In genomic region chr6:53879567-53879966, GRCm38 (mm10) we compare ENCODE assay signal across 23 mouse cellular contexts. TPM values are rescaled to one million over a fixed set of nuclear protein-coding genes. Genes with fewer than 3 reads are reported as not detected.
DNase-seq lines count a peak whose midpoint lies in the region; ATAC-seq and TF ChIP-seq lines count a peak whose summit lies in the region.
"Had no signal": no experiment of that assay in that cellular context is flagged by ENCODE, and none has a peak within 500 bp of the region (broad histone marks: within the 10 kb centered on the region; RNA-seq: fewer than 3 reads in every experiment).

No protein-coding gene starts in this region.

- no peak for DNase-seq in embryonic facial prominence, embryonic 10.5 days (ENCODE audit: low spot score)
- peak; percentile 8 for DNase-seq in kidney, adult 9 months
- no peak for DNase-seq in kidney, adult 18-20 months
- DNase-seq in midbrain, postnatal 0 days (ENCODE audit: low spot score): no peak
- no peak for DNase-seq in right cerebral cortex, postnatal 14 days
- DNase-seq in B cell, adult 2 months: no peak
- DNase-seq: adrenal gland, adult 8-10 months; cerebellum, adult 9-11 months; kidney, postnatal 25 days; left cerebral cortex, postnatal 4 days; lung, adult 18-20 months; spleen, adult 18-20 months; thymus, postnatal 36 days had no signal

- H3K36me3 ChIP-seq in embryonic facial prominence, embryonic 15.5 days: no peaks in the 10 kb centered on the region
- no peaks in the 10 kb centered on the region for H3K36me3 ChIP-seq in embryonic facial prominence, embryonic 10.5 days (replicated peaks)
- H3K36me3 ChIP-seq in midbrain, embryonic 13.5 days: no peaks in the 10 kb centered on the region
- H3K36me3 ChIP-seq in midbrain, postnatal 0 days (ENCODE audit: insufficient read depth, low read length): no peaks in the 10 kb centered on the region
- H3K36me3 ChIP-seq: embryonic facial prominence, embryonic 13.5 days; hindbrain, embryonic 13.5 days; midbrain, embryonic 12.5 days had no signal

- no peaks in the 10 kb centered on the region for H3K27me3 ChIP-seq in embryonic facial prominence, embryonic 15.5 days
- H3K27me3 ChIP-seq in embryonic facial prominence, embryonic 10.5 days (replicated peaks; ENCODE audit: low read depth, poor library complexity, severe bottlenecking): no peaks in the 10 kb centered on the region; the same call in 1 of the 2 replicates
- 0 out of 2 replicates have a peak, but pooled peaks cover 3% of the 10 kb centered on the region for H3K27me3 ChIP-seq in midbrain, embryonic 13.5 days
- no peaks in the 10 kb centered on the region for H3K27me3 ChIP-seq in midbrain, postnatal 0 days (ENCODE audit: insufficient read depth, low read length)
- H3K27me3 ChIP-seq: embryonic facial prominence, embryonic 13.5 days; hindbrain, embryonic 13.5 days; midbrain, embryonic 12.5 days had no signal

- WGBS in embryonic facial prominence, embryonic 15.5 days: 74% methylated on average over 8 of the region's 8 CpGs
- 92% methylated on average over 8 of the region's 8 CpGs for WGBS in embryonic facial prominence, embryonic 10.5 days
- WGBS in midbrain, embryonic 13.5 days: 92% methylated on average over 8 of the region's 8 CpGs
- 95% methylated on average over 8 of the region's 8 CpGs for WGBS in midbrain, postnatal 0 days

- H3K4me2 ChIP-seq in embryonic facial prominence, embryonic 15.5 days (replicated peaks): no peak overlapping the region
- no peak overlapping the region for H3K4me2 ChIP-seq in midbrain, embryonic 13.5 days (replicated peaks)
- no peak overlapping the region for H3K4me2 ChIP-seq in midbrain, postnatal 0 days (ENCODE audit: low read depth, low read length, poor library complexity, severe bottlenecking)
- H3K4me2 ChIP-seq: embryonic facial prominence, embryonic 13.5 days; hindbrain, embryonic 13.5 days; liver, embryonic 11.5 days; midbrain, embryonic 12.5 days had no signal

- no peak overlapping the region for H3K9ac ChIP-seq in embryonic facial prominence, embryonic 15.5 days
- H3K9ac ChIP-seq in midbrain, embryonic 13.5 days (replicated peaks): no peak overlapping the region
- H3K9ac ChIP-seq in midbrain, postnatal 0 days (replicated peaks; ENCODE audit: low read length, poor library complexity, severe bottlenecking): no peak overlapping the region
- H3K9ac ChIP-seq: embryonic facial prominence, embryonic 13.5 days; hindbrain, embryonic 13.5 days; midbrain, embryonic 12.5 days had no signal

- H3K27ac ChIP-seq in embryonic facial prominence, embryonic 15.5 days (replicated peaks): 0 out of 2 replicates have a peak overlapping the region, but pooled peaks have one; percentile 34
- no peak overlapping the region for H3K27ac ChIP-seq in embryonic facial prominence, embryonic 10.5 days (replicated peaks)
- peak overlapping the region; percentile 3; the same call in 1 of the 2 replicates for H3K27ac ChIP-seq in midbrain, embryonic 13.5 days
- no peak overlapping the region for H3K27ac ChIP-seq in midbrain, postnatal 0 days (ENCODE audit: low read depth, low read length)
- H3K27ac ChIP-seq: embryonic facial prominence, embryonic 13.5 days; hindbrain, embryonic 13.5 days; macrophage; midbrain, embryonic 12.5 days had no signal

- ATAC-seq in embryonic facial prominence, embryonic 15.5 days (ENCODE audit: insufficient number of reproducible peaks, low FRiP score, low TSS enrichment, low read depth): no peak
- ATAC-seq in midbrain, embryonic 13.5 days: no peak
- ATAC-seq in midbrain, postnatal 0 days (ENCODE audit: low FRiP score): no peak
- ATAC-seq: CD4-positive, CD25-positive, alpha-beta regulatory T cell, adult 4 months; Patski had no signal

- H3K4me3 ChIP-seq in embryonic facial prominence, embryonic 15.5 days (replicated peaks): no peak overlapping the region
- H3K4me3 ChIP-seq in embryonic facial prominence, embryonic 10.5 days: no peak overlapping the region
- no peak overlapping the region for H3K4me3 ChIP-seq in midbrain, embryonic 13.5 days (replicated peaks)
- H3K4me3 ChIP-seq in midbrain, postnatal 0 days (ENCODE audit: low read depth, low read length): no peak overlapping the region
- H3K4me3 ChIP-seq: embryonic facial prominence, embryonic 13.5 days; hindbrain, embryonic 13.5 days; left cerebral cortex, adult 2 months; midbrain, embryonic 12.5 days had no signal

- no peak for TF ChIP-seq CTCF in midbrain, postnatal 0 days (IDR thresholded peaks at IDR 0.05)

- peaks cover 13% of the 10 kb centered on the region for H3K4me1 ChIP-seq in embryonic facial prominence, embryonic 15.5 days
- H3K4me1 ChIP-seq in embryonic facial prominence, embryonic 10.5 days: peaks cover 49% of the 10 kb centered on the region
- H3K4me1 ChIP-seq in midbrain, embryonic 13.5 days (replicated peaks): peaks cover 15% of the 10 kb centered on the region
- H3K4me1 ChIP-seq in midbrain, postnatal 0 days (ENCODE audit: insufficient read depth, low read length): peaks cover 9% of the 10 kb centered on the region

- no peaks in the 10 kb centered on the region for H3K9me3 ChIP-seq in embryonic facial prominence, embryonic 15.5 days (replicated peaks)
- peaks cover 3% of the 10 kb centered on the region; the same call in 1 of the 2 replicates for H3K9me3 ChIP-seq in embryonic facial prominence, embryonic 10.5 days
- no peaks in the 10 kb centered on the region; the same call in 1 of the 2 replicates for H3K9me3 ChIP-seq in midbrain, embryonic 13.5 days
- H3K9me3 ChIP-seq in midbrain, postnatal 0 days (ENCODE audit: low read length): no peaks in the 10 kb centered on the region
- H3K9me3 ChIP-seq: embryonic facial prominence, embryonic 13.5 days; hindbrain, embryonic 13.5 days; midbrain, embryonic 12.5 days had no signal

RNA-seq across cellular contexts. Expression of gene Tril, which starts 58.9 kb away (rescaled TPM):
- 35.3 and 38.3 TPM in 2 replicates for polyA plus RNA-seq in embryonic facial prominence, embryonic 15.5 days (2015; fragmentation: Nextera tagmentation; extraction: Ambion mirVana)
- 50.1 and 65.8 TPM in 2 replicates for polyA plus RNA-seq in embryonic facial prominence, embryonic 10.5 days (2016; fragmentation: Nextera tagmentation; extraction: Ambion mirVana)
- 10.2 and 12.3 TPM in 2 replicates for polyA plus RNA-seq in midbrain, embryonic 13.5 days (2015; fragmentation: Nextera tagmentation; extraction: Ambion mirVana)
- 48.4 and 55.6 TPM in 2 replicates for total RNA-seq in midbrain, postnatal 0 days (2014; rRNA removed)
- polyA plus RNA-seq in midbrain, postnatal 0 days (2015; fragmentation: Nextera tagmentation; extraction: Ambion mirVana): 25.9 and 26.7 TPM in 2 replicates
- polyA plus RNA-seq: CD4-positive, CD25-positive, alpha-beta regulatory T cell, adult 4 months; macrophage had no signal

Comparison
In these comparisons a context has a peak if more than half of its experiments do, and no peak if none do; other contexts are left out.
1. H3K27ac ChIP-seq: peak in embryonic facial prominence, embryonic 15.5 days (single experiment) and midbrain, embryonic 13.5 days (single experiment); none in embryonic facial prominence, embryonic 10.5 days (single experiment) and midbrain, postnatal 0 days (single experiment).